22 mouse cellular contexts compared by ENCODE assay signal in the genomic region with DNA sequence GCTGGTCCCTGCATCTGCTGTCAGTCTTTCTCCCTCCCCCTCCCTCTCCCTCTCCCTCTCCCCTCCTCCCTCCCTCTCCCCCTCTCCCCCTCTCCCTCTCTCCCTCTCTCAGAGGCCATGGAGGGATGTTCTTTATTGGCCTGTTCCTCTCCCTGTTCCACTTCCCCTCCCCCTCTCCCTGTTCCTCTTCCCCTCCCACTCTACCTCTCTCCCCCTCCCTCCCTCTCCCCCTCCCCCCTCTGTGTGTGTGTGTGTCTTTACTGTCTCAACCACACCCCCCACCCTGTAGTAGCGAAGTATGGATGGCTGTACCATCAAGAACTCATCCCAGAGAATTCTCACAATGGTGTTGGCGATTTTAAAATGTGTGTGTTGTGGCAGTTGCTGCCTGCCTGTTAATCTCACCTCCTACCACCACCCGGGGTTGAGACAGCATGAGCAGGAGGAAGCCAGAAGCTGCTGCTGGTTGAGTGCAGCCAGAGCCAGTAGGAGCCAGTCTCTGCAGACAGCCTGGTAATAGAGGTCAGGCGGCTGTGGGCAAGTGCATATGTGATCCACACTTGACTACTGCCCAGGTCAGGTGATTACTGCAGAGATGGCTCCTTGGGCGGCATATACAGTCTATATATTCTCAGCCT.
A peak's percentile ranks its signal among the peaks of the same experiment; 100 is the strongest.
DNase-seq lines count a peak whose midpoint lies in the region; ATAC-seq and TF ChIP-seq lines count a peak whose summit lies in the region.
"Had no signal": no experiment of that assay in that cellular context is flagged by ENCODE, and none has a peak within 500 bp of the region (broad histone marks: within the 10 kb centered on the region; RNA-seq: fewer than 3 reads in every experiment).

No protein-coding gene starts in this region.

- peak; percentile 8 for DNase-seq in left cerebral cortex, adult 11 months (ENCODE audit: low spot score)
- DNase-seq in left cerebral cortex, postnatal 14 days (ENCODE audit: low spot score in 2 of 2) = no peak
- no peak for DNase-seq in spleen, adult 2 months (ENCODE audit: low read depth in 1 of 2, low spot score in 2 of 2)
- DNase-seq in spleen, adult 18-20 months = no peak
- DNase-seq in brain, adult 2 months (ENCODE audit: low read depth, low spot score) = peak; percentile 64
- peak; percentile 27 for DNase-seq in telencephalon, adult 2 months (ENCODE audit: low read depth, low spot score)
- DNase-seq in adrenal gland, postnatal 25 days = no peak
- DNase-seq: adrenal gland, postnatal 14 days; cerebellum, postnatal 14 days; gastrocnemius, postnatal 10 days; heart, postnatal 10 days; lung, embryonic 14.5 days; lung, postnatal 4 days; thymus, postnatal 4 days had no signal

- TF ChIP-seq POLR2A in spleen, adult 2 months (IDR thresholded peaks at IDR 0.05; ENCODE audit: low read depth, low read length) = no peak

- no peaks in the 10 kb centered on the region for H3K27me3 ChIP-seq in spleen, adult 2 months (ENCODE audit: control insufficient read depth, insufficient read depth, low read length)
- H3K27me3 ChIP-seq: hindbrain, embryonic 12.5 days; midbrain, embryonic 12.5 days had no signal

- intact Hi-C loops in left cerebral cortex, postnatal 14 days (cut with DNase I) = no loop called here

- H3K27ac ChIP-seq in spleen, adult 2 months (ENCODE audit: insufficient read depth, low read length) = peak overlapping the region; percentile 32; the same call in 1 of the 2 replicates
- H3K27ac ChIP-seq: hindbrain, embryonic 12.5 days; kidney, postnatal 0 days; limb, embryonic 10.5 days; midbrain, embryonic 12.5 days had no signal

- TF ChIP-seq CTCF in spleen, adult 2 months (IDR thresholded peaks at IDR 0.05; ENCODE audit: extremely low read depth, insufficient read depth, insufficient read length, insufficient replicate concordance) = no peak

- H3K4me1 ChIP-seq in spleen, adult 2 months (ENCODE audit: control insufficient read depth, insufficient read depth, insufficient read length) = peaks cover 9% of the 10 kb centered on the region; the same call in 1 of the 2 replicates
- H3K4me1 ChIP-seq: midbrain, embryonic 12.5 days had no signal

- no peak overlapping the region for H3K4me3 ChIP-seq in spleen, adult 2 months (ENCODE audit: extremely low read depth, insufficient read depth, insufficient read length)
- H3K4me3 ChIP-seq: hindbrain, embryonic 12.5 days; limb, embryonic 10.5 days; midbrain, embryonic 12.5 days had no signal

- ATAC-seq in cerebellum, adult (ENCODE audit: insufficient number of reproducible peaks, low FRiP score, low TSS enrichment) = no peak
- ATAC-seq: activated CD4-positive, CD25-positive, alpha-beta regulatory T cell, adult 4 months; forebrain, embryonic 14.5 days; intestine, embryonic 16.5 days had no signal

- 61% methylated on average over 5 of the region's 5 CpGs for WGBS in spleen, adult 2 months

- no peaks in the 10 kb centered on the region; the same call in 1 of the 2 replicates for H3K36me3 ChIP-seq in spleen, adult 2 months (ENCODE audit: control insufficient read depth, insufficient read depth, low read length)
- H3K36me3 ChIP-seq: hindbrain, embryonic 12.5 days; limb, embryonic 10.5 days; midbrain, embryonic 12.5 days had no signal

Comparison
In these comparisons a context has a peak if more than half of its experiments do, and no peak if none do; other contexts are left out.
1. DNase-seq: peak in left cerebral cortex, adult 11 months (single experiment), brain, adult 2 months (single experiment) and telencephalon, adult 2 months (single experiment); none in left cerebral cortex, postnatal 14 days (0 of 2), spleen, adult 2 months (0 of 2), spleen, adult 18-20 months (0 of 2) and adrenal gland, postnatal 25 days (single experiment).